Mouse (Mus musculus) limb, embryonic 10.5 days (tissue): ENCODE data around the gene Hspb1. TPM values are rescaled to one million over a fixed set of nuclear protein-coding genes. Genes with fewer than 3 reads are reported as not detected.

Experiments used
- polyA plus RNA-seq: library from polyadenylated mRNA; unstranded; fragments of >200 nt; fragmentation: Nextera tagmentation; extraction: Ambion mirVana; gene quantifications from 2 replicates; pipeline ENCODE4 v1.2.1, GENCODE M21; 2016

Gene Hspb1
- polyA plus RNA-seq, 1 experiment from 2014 or later: 34.8 TPM

Other genes with a start within 250 kb of the Hspb1 start
- gene Por, start 217.9 kb upstream of the Hspb1 start, polyA plus RNA-seq: 166 and 179 TPM in 2 replicates
- 54.1 and 62.5 TPM in 2 replicates for gene Tmem120a, start 143.5 kb upstream of the Hspb1 start, polyA plus RNA-seq
- gene Styxl1, start 109.5 kb upstream of the Hspb1 start, polyA plus RNA-seq: not detected in 2 replicates
- gene Mdh2, start 109.4 kb upstream of the Hspb1 start, polyA plus RNA-seq: 600 and 631 TPM in 2 replicates
- gene Srrm3, start 81.0 kb upstream of the Hspb1 start, polyA plus RNA-seq: not detected in 2 replicates
- 197 and 203 TPM in 2 replicates for gene Ywhag, start 46.7 kb downstream of the Hspb1 start, polyA plus RNA-seq
- gene Ssc4d, start 86.6 kb downstream of the Hspb1 start, polyA plus RNA-seq: 3.3 and 4.1 TPM in 2 replicates
- gene Zp3, start 92.2 kb downstream of the Hspb1 start, polyA plus RNA-seq: not detected in 2 replicates
- 41.5 and 42.3 TPM in 2 replicates for gene Dtx2, start 106.9 kb downstream of the Hspb1 start, polyA plus RNA-seq
- 1.5 and 5.5 TPM in 2 replicates for gene Upk3b, start 150.6 kb downstream of the Hspb1 start, polyA plus RNA-seq
- gene Upk3bl, start 166.6 kb downstream of the Hspb1 start, polyA plus RNA-seq: 3.5 and 4.9 TPM in 2 replicates
- gene Rasa4, start 196.0 kb downstream of the Hspb1 start, polyA plus RNA-seq: 1.1 and 2.4 TPM in 2 replicates
- gene Polr2j, start 228.7 kb downstream of the Hspb1 start, polyA plus RNA-seq: 283 and 310 TPM in 2 replicates
- 62.4 and 66.4 TPM in 2 replicates for gene Lrwd1, start 248.2 kb downstream of the Hspb1 start, polyA plus RNA-seq
- gene Alkbh4, start 248.2 kb downstream of the Hspb1 start, polyA plus RNA-seq: 26.4 and 27.9 TPM in 2 replicates